Mouse (Mus musculus) intestine, postnatal 0 days (tissue): ENCODE results near the gene Cnp. TPM values are rescaled to one million over a fixed set of nuclear protein-coding genes. Genes with fewer than 3 reads are reported as not detected.
A peak's percentile ranks its signal among the peaks of the same experiment; 100 is the strongest.

Source experiments
- ATAC-seq: fragments of 200-750 bp; cut with Nextera tagmentation; 2 replicates; pipeline ENCODE4 v1.8.0; 2017; ENCODE audit warnings: mild to moderate bottlenecking, moderate TSS enrichment, moderate library complexity
- H3K27ac ChIP-seq: fragments of 300-500 bp; sonication (generic); 2 replicates; pipeline ENCODE4 v1.5.1; 2014; ENCODE audit warnings: mild to moderate bottlenecking, low read depth, low read length, moderate library complexity
- H3K27me3 ChIP-seq: fragments of 300-500 bp; sonication (generic); replicated peaks from 2 replicates; pipeline ENCODE4 v1.6.1; 2014; ENCODE audit warnings: low read length, mixed read lengths; ENCODE audit not compliant: control insufficient read depth, insufficient read depth
- H3K36me3 ChIP-seq: fragments of 300-500 bp; sonication (generic); 2 replicates; pipeline ENCODE4 v1.6.1; 2014; ENCODE audit warnings: mild to moderate bottlenecking, moderate library complexity; ENCODE audit not compliant: control insufficient read depth, insufficient read depth
- H3K4me1 ChIP-seq: fragments of 300-500 bp; sonication (generic); replicated peaks from 2 replicates; pipeline ENCODE4 v1.6.1; 2014; ENCODE audit warnings: antibody characterized with exemption, low read length, mixed read lengths; ENCODE audit not compliant: control insufficient read depth, insufficient read depth
- H3K4me2 ChIP-seq: fragments of 300-500 bp; sonication (generic); replicated peaks from 2 replicates; pipeline ENCODE4 v1.6.1; 2014; ENCODE audit warnings: low read depth, mild to moderate bottlenecking, moderate library complexity
- H3K4me3 ChIP-seq: fragments of 300-500 bp; sonication (generic); 2 replicates; pipeline ENCODE4 v1.5.1; 2014; ENCODE audit warnings: low read depth, low read length
- H3K9ac ChIP-seq: fragments of 300-500 bp; sonication (generic); 2 replicates; pipeline ENCODE4 v1.6.1; 2014; ENCODE audit warnings: mild to moderate bottlenecking, low read depth, low read length
- H3K9me3 ChIP-seq: fragments of 300-500 bp; sonication (generic); 2 replicates; pipeline ENCODE4 v1.6.1; 2016; ENCODE audit warnings: mixed run types; ENCODE audit not compliant: control insufficient read depth
- CTCF ChIP-seq: sonication (generic); IDR thresholded peaks from 2 replicates; pipeline ENCODE4 v1.5.1; 2016; ENCODE audit warnings: low read depth, mild to moderate bottlenecking, control low read depth, antibody characterized with exemption, moderate library complexity
- WGBS: fragments of 180-500 bp; shearing (Covaris S2); extraction: QIAGEN DNeasy Blood & Tissue Kit; methylation state at CpG from one replicate; pipeline ENCODE4 v1.1.7; 2014; 5-methylcytosine and 5-hydroxymethylcytosine counted together
- polyA plus RNA-seq: library from polyadenylated mRNA; unstranded; fragments of >200 nt; fragmentation: Nextera tagmentation; extraction: Ambion mirVana; gene quantifications from 2 replicates; pipeline ENCODE4 v1.2.1, GENCODE M21; 2015

Gene Cnp
- polyA plus RNA-seq, 1 experiment from 2014 or later: 15.6 TPM

- Histone ChIP-seq H3K4me2 (no peak overlapping the region), H3K36me3 (no peaks in the 10 kb centered on the region), H3K9ac (no peak overlapping the region), H3K4me1 (0 out of 2 replicates have a peak, but pooled peaks cover 4% of the 10 kb centered on the region), H3K27ac (no peak overlapping the region), H3K9me3 (no peaks in the 10 kb centered on the region), H3K4me3 (no peak overlapping the region), H3K27me3 (no peaks in the 10 kb centered on the region)
- no peak for ATAC-seq
- TF ChIP-seq CTCF: no peak
- 82% methylated on average over 8 of the region's 8 CpGs for WGBS
These were observed 25.2 kb upstream of the Cnp start for GRCm38 (mm10) chr11:100549466-100549865.

- Histone ChIP-seq H3K27me3 (no peaks in the 10 kb centered on the region), H3K9me3 (no peaks in the 10 kb centered on the region), H3K36me3 (no peaks in the 10 kb centered on the region), H3K9ac (no peak overlapping the region), H3K27ac (no peak overlapping the region), H3K4me2 (no peak overlapping the region), H3K4me3 (no peak overlapping the region), H3K4me1 (0 out of 2 replicates have a peak, but pooled peaks cover 2% of the 10 kb centered on the region)
- TF ChIP-seq CTCF: no peak
- 70% methylated on average over 6 of the region's 6 CpGs for WGBS
- ATAC-seq: no peak
These were observed 24.6 kb upstream of the Cnp start for GRCm38 (mm10) chr11:100550101-100550500.

GRCm38 (mm10) chr11:100552842-100553241, 21.9 kb upstream of the Cnp start:
- no peak overlapping the region for H3K4me2 ChIP-seq
- H3K27ac ChIP-seq: no peak overlapping the region
- no peaks in the 10 kb centered on the region for H3K36me3 ChIP-seq
- H3K4me1 ChIP-seq: no peaks in the 10 kb centered on the region
- no peak for ATAC-seq
- WGBS: 75% methylated on average over 4 of the region's 4 CpGs
- H3K27me3 ChIP-seq: no peaks in the 10 kb centered on the region
- H3K9ac ChIP-seq: no peak overlapping the region
- TF ChIP-seq CTCF: no peak
- H3K4me3 ChIP-seq: no peak overlapping the region
- H3K9me3 ChIP-seq: no peaks in the 10 kb centered on the region

GRCm38 (mm10) chr11:100555583-100555982, 19.1 kb upstream of the Cnp start:
- Histone ChIP-seq H3K36me3 (no peaks in the 10 kb centered on the region), H3K4me3 (peak overlapping the region; percentile 23; the same call in 1 of the 2 replicates), H3K27ac (no peak overlapping the region), H3K4me2 (peak overlapping the region; percentile 53), H3K9me3 (no peaks in the 10 kb centered on the region), H3K27me3 (no peaks in the 10 kb centered on the region), H3K9ac (peak overlapping the region; percentile 11; the same call in 1 of the 2 replicates), H3K4me1 (no peaks in the 10 kb centered on the region)
- peak; percentile 91 for TF ChIP-seq CTCF
- ATAC-seq: peak; percentile 45; the same call in 1 of the 2 replicates
- WGBS: 18% methylated on average over 11 of the region's 11 CpGs

- H3K9ac ChIP-seq: no peak overlapping the region
- 68% methylated on average over 3 of the region's 3 CpGs for WGBS
- no peak for ATAC-seq
- no peak overlapping the region for H3K27ac ChIP-seq
- no peak overlapping the region for H3K4me3 ChIP-seq
- H3K9me3 ChIP-seq: no peaks in the 10 kb centered on the region
- no peaks in the 10 kb centered on the region for H3K36me3 ChIP-seq
- no peak overlapping the region for H3K4me2 ChIP-seq
- TF ChIP-seq CTCF: no peak
- no peaks in the 10 kb centered on the region for H3K4me1 ChIP-seq
- no peaks in the 10 kb centered on the region for H3K27me3 ChIP-seq
These were observed 17.1 kb upstream of the Cnp start for GRCm38 (mm10) chr11:100557563-100557962.

- Histone ChIP-seq H3K9me3 (no peaks in the 10 kb centered on the region), H3K4me2 (no peak overlapping the region), H3K36me3 (no peaks in the 10 kb centered on the region), H3K9ac (no peak overlapping the region), H3K27me3 (no peaks in the 10 kb centered on the region), H3K4me1 (no peaks in the 10 kb centered on the region), H3K27ac (no peak overlapping the region), H3K4me3 (no peak overlapping the region)
- WGBS: 54% methylated on average over 7 of the region's 7 CpGs
- no peak for ATAC-seq
- no peak for TF ChIP-seq CTCF
These were observed 15.2 kb upstream of the Cnp start for GRCm38 (mm10) chr11:100559476-100559875.

- no peak overlapping the region for H3K4me3 ChIP-seq
- no peaks in the 10 kb centered on the region for H3K27me3 ChIP-seq
- no peaks in the 10 kb centered on the region for H3K9me3 ChIP-seq
- H3K4me1 ChIP-seq: no peaks in the 10 kb centered on the region
- no peak overlapping the region for H3K27ac ChIP-seq
- ATAC-seq: no peak
- WGBS: 57% methylated on average over 5 of the region's 5 CpGs
- no peak overlapping the region for H3K4me2 ChIP-seq
- TF ChIP-seq CTCF: no peak
- H3K36me3 ChIP-seq: no peaks in the 10 kb centered on the region
- H3K9ac ChIP-seq: no peak overlapping the region
These were observed 13.0 kb upstream of the Cnp start for GRCm38 (mm10) chr11:100561748-100562147.
